Mouse (Mus musculus): ENCODE measurements at regions not wholly inside any gene's neighbourhood (a gene's known extent, or its start where the extent isn't known, plus 50 kb on each side); places are given as distances from the start of the nearest gene placed in this dataset.

DNA sequence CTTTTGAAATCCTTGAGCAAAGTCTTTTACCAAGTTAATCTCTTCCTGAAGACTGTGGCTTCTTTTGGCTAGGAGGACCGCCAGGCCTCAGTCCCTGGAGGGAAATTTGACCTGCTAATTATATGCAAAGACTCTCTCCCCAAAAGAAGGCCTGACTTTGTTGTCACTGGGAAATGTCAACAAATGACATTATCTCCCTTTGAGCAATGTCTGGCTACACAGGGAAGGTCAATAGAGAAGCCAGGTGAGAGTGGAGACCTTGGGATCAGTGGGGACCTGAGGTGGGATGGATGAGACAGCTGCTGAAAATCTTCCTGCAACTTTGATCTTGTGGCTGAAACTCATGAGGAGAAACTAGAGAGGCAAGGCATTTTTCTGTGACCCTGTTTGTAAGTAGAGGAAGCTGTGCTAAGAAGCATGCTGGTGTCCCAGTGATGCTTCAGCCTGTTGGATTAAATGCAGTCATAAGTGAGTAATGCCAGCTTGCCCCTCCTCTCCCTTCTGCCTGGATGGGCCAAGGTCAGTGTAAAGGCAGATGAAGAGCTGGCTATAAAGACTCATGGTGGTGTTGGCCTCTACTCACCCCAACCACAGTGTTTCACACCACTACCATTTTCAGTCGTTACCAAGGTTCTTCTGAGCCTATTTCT is 121.9 kb downstream of the Prox1 start:
- TF ChIP-seq CTCF (IDR thresholded peaks at IDR 0.05; ENCODE audit: insufficient read depth, low read length) (no peak), POLR2A (IDR thresholded peaks at IDR 0.05; ENCODE audit: borderline replicate concordance, extremely low read depth, low read depth, low read length) (no peak)
